Mouse (Mus musculus) liver, adult 2 months (tissue): ENCODE measurements around the gene Ube2c. TPM values are rescaled to one million over a fixed set of nuclear protein-coding genes. Genes with fewer than 3 reads are reported as not detected.
"Not testable (repeated sequence)": the region's sequence is repeated elsewhere in the genome, so short reads cannot be mapped to it uniquely, and the experiment has no call there.

ENCODE experiments used
- DNase-seq: peaks from one replicate; pipeline ENCODE4 v3.0.0-alpha.2; 2011; ENCODE audit warnings: low read depth, low spot score; ENCODE audit errors: extremely low read depth
- H3K27ac ChIP-seq: fragments of 200-500 bp; replicated peaks from 2 replicates; pipeline ENCODE4 v1.5.1; 2012; ENCODE audit warnings: low read depth, mild to moderate bottlenecking, control low read depth, inconsistent platforms, low read length; ENCODE audit not compliant: insufficient read depth
- H3K27me3 ChIP-seq: fragments of 200-500 bp; 2 replicates; pipeline ENCODE4 v1.6.1; 2012; ENCODE audit warnings: mild to moderate bottlenecking, moderate library complexity, low read length, inconsistent platforms; ENCODE audit not compliant: control insufficient read depth, insufficient read depth
- H3K36me3 ChIP-seq: fragments of 200-500 bp; 2 replicates; pipeline ENCODE4 v1.6.1; 2012; ENCODE audit warnings: low read length, inconsistent platforms; ENCODE audit not compliant: control insufficient read depth, insufficient read depth
- H3K4me1 ChIP-seq: fragments of 200-500 bp; 2 replicates; pipeline ENCODE4 v1.6.1; 2011; ENCODE audit warnings: low read length; ENCODE audit not compliant: control insufficient read depth, insufficient read depth
- H3K4me3 ChIP-seq: fragments of 200-500 bp; 2 replicates; pipeline ENCODE4 v1.5.1; 2011; ENCODE audit warnings: low read depth, mild to moderate bottlenecking, control low read depth, low read length, moderate library complexity; ENCODE audit not compliant: insufficient read depth
- H3K79me2 ChIP-seq: fragments of 200-500 bp; 2 replicates; pipeline ENCODE4 v1.6.1; 2012; ENCODE audit warnings: inconsistent platforms, mild to moderate bottlenecking, low read length, moderate library complexity; ENCODE audit not compliant: control insufficient read depth, insufficient read depth
- H3K9ac ChIP-seq: fragments of 200-500 bp; 2 replicates; pipeline ENCODE4 v1.6.1; 2012; ENCODE audit warnings: low read depth, mild to moderate bottlenecking, control low read depth, inconsistent platforms, low read length
- CTCF ChIP-seq: fragments of 200-500 bp; IDR thresholded peaks from 2 replicates; pipeline ENCODE4 v1.5.1; 2011; ENCODE audit warnings: low read depth, low read length, control low read depth
- POLR2A ChIP-seq: fragments of 200-500 bp; IDR thresholded peaks from 2 replicates; pipeline ENCODE4 v1.6.1; 2011; ENCODE audit warnings: low read length, control low read depth; ENCODE audit not compliant: insufficient read depth; ENCODE audit errors: extremely low read depth
- whole genome bisulfite sequencing: fragments of 180-500 bp; shearing (Covaris S2); methylation state at CpG from one replicate; pipeline ENCODE4 v1.1.7; 2018; 5-methylcytosine and 5-hydroxymethylcytosine counted together
- polyA plus RNA-seq: library from polyadenylated mRNA; depleted of rRNA; stranded (reverse); fragments of >200 nt; gene quantifications from 2 replicates; pipeline ENCODE4 v1.2.3, GENCODE M21; 2012
- total RNA-seq: library from RNA; depleted of rRNA; stranded (reverse); fragments of >200 nt; gene quantifications from 2 replicates; pipeline ENCODE4 v1.2.3, GENCODE M21; 2014

Ube2c gene
- total and polyA plus RNA-seq, 2 experiments, result 0.18 to 1.2 TPM

- Histone ChIP-seq H3K9ac (no peak overlapping the region), H3K36me3 (peaks cover 20% of the 10 kb centered on the region), H3K4me3 (no peak overlapping the region), H3K79me2 (no peaks in the 10 kb centered on the region), H3K4me1 (peaks cover 13% of the 10 kb centered on the region), H3K27ac (no peak overlapping the region), H3K27me3 (no peaks in the 10 kb centered on the region)
- WGBS, result 22% methylated on average over 3 of the region's 3 CpGs
- peak; percentile 38 for DNase-seq
- peak; percentile 64; the same call in 1 of the 2 replicates for TF ChIP-seq CTCF
- no peak for TF ChIP-seq POLR2A
Observed at GRCm38 (mm10) chr2:164793236-164793635, 23.5 kb downstream of the Ube2c start.

GRCm38 (mm10) chr2:164793772-164794171 lies 24.1 kb downstream of the Ube2c start:
- peaks cover 13% of the 10 kb centered on the region for H3K4me1 ChIP-seq
- no peaks in the 10 kb centered on the region for H3K27me3 ChIP-seq
- DNase-seq, result no peak
- no peak for TF ChIP-seq POLR2A
- no peak for TF ChIP-seq CTCF
- no peak overlapping the region for H3K4me3 ChIP-seq
- H3K27ac ChIP-seq, result no peak overlapping the region
- peaks cover 20% of the 10 kb centered on the region for H3K36me3 ChIP-seq
- H3K79me2 ChIP-seq, result no peaks in the 10 kb centered on the region
- 94% methylated on average over 2 of the region's 2 CpGs for WGBS
- no peak overlapping the region for H3K9ac ChIP-seq

GRCm38 (mm10) chr2:164794293-164794692 lies 24.6 kb downstream of the Ube2c start:
- Histone ChIP-seq H3K4me1 (peaks cover 13% of the 10 kb centered on the region), H3K9ac (no peak overlapping the region), H3K79me2 (no peaks in the 10 kb centered on the region), H3K27ac (no peak overlapping the region), H3K36me3 (peaks cover 20% of the 10 kb centered on the region), H3K27me3 (no peaks in the 10 kb centered on the region), H3K4me3 (no peak overlapping the region)
- WGBS, result 15% methylated on average over 5 of the region's 5 CpGs
- DNase-seq, result peak; percentile 79
- TF ChIP-seq CTCF (peak; percentile 90), POLR2A (no peak)

GRCm38 (mm10) chr2:164795868-164796267 lies 26.2 kb downstream of the Ube2c start:
- no peak for TF ChIP-seq CTCF
- TF ChIP-seq POLR2A, result no peak
- Histone ChIP-seq H3K79me2 (no peaks in the 10 kb centered on the region), H3K4me1 (peaks cover 12% of the 10 kb centered on the region), H3K4me3 (no peak overlapping the region), H3K36me3 (peaks cover 20% of the 10 kb centered on the region), H3K27ac (no peak overlapping the region), H3K27me3 (no peaks in the 10 kb centered on the region), H3K9ac (no peak overlapping the region)
- DNase-seq, result no peak
- 70% methylated on average over 4 of the region's 4 CpGs for WGBS

- not testable (repeated sequence) for H3K4me3 ChIP-seq, H3K27me3 ChIP-seq, H3K79me2 ChIP-seq, H3K9ac ChIP-seq, H3K27ac ChIP-seq, H3K4me1 ChIP-seq
- peak; percentile 47 for DNase-seq
- H3K36me3 ChIP-seq, result peaks cover 16% of the 10 kb centered on the region
- 62% methylated on average over 6 of the region's 6 CpGs for WGBS
Observed at GRCm38 (mm10) chr2:164798554-164798953, 28.9 kb downstream of the Ube2c start.

GRCm38 (mm10) chr2:164800252-164801004 lies 30.7 kb downstream of the Ube2c start:
- Histone ChIP-seq H3K27me3 (no peaks in the 10 kb centered on the region), H3K9ac (no peak overlapping the region), H3K36me3 (peaks cover 13% of the 10 kb centered on the region), H3K79me2 (peaks cover 10% of the 10 kb centered on the region; the same call in 1 of the 2 replicates), H3K4me1 (peaks cover 9% of the 10 kb centered on the region), H3K4me3 (no peak overlapping the region), H3K27ac (no peak overlapping the region)
- no peak for DNase-seq
- TF ChIP-seq POLR2A, result no peak
- TF ChIP-seq CTCF, result no peak
- 82% methylated on average over 13 of the region's 13 CpGs for WGBS
